Mouse (Mus musculus) naive thymus-derived CD4-positive, alpha-beta T cell, adult 2 months (primary cell): Measurements from ENCODE around the gene Ly6g5b.

Experiments used
- DNase-seq: peaks from one replicate; pipeline ENCODE4 v3.0.0-alpha.2; 2011; ENCODE audit warnings: low read depth

Ly6g5b gene

GRCm38 (mm10) chr17:35115046-35116019 lies at the start of gene Ly6g5b:
Gene Ly6g5b, minus strand, starts transcription at chr17:35115428.
- peak; percentile 73 for DNase-seq

GRCm38 (mm10) chr17:35164218-35164567 lies 49.0 kb upstream of the Ly6g5b start:
- DNase-seq = no peak

DNA sequence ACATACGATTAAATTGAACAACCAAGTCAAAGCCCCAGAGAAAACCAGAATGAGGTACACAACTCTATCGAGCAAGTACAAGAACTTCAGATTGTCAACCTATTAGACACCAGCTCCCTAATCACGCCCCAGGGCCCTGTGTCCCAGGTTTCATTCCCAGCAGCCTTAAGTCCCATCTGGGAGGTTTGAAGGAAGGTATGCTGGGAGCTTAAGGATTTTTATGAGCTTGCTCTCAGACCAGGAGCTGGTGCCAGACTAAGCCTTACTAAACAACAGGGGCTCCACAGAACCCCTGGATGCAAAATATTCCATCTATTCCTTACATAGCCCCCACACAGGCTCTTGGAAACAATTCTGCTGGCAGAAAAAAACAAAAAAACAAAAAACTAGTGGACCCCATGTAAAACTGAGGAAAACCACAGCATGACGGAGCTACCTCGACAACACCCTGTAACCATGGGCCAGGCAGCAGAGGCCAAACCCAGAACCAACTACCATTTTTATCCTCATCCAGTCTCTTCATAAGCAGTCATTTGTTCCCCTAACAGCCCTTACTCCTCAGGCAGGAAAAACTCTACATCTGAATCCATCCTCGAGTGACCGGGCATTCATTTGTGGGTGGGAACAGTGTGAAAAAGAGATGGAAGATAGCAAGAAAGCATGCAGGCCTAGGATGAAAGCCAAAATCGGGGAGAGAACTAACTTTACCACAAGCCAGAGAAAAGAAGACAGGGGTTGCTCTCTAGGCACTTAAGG lies 48.3 kb upstream of the Ly6g5b start:
- no peak for DNase-seq

- no peak for DNase-seq
Measured at GRCm38 (mm10) chr17:35162730-35163129, 47.5 kb upstream of the Ly6g5b start.

- DNase-seq = no peak
Measured at GRCm38 (mm10) chr17:35162121-35162520, 46.9 kb upstream of the Ly6g5b start.

GRCm38 (mm10) chr17:35161421-35161820 lies 46.2 kb upstream of the Ly6g5b start:
- no peak for DNase-seq

- DNase-seq = no peak
Measured at GRCm38 (mm10) chr17:35159638-35160037, 44.4 kb upstream of the Ly6g5b start.

DNA sequence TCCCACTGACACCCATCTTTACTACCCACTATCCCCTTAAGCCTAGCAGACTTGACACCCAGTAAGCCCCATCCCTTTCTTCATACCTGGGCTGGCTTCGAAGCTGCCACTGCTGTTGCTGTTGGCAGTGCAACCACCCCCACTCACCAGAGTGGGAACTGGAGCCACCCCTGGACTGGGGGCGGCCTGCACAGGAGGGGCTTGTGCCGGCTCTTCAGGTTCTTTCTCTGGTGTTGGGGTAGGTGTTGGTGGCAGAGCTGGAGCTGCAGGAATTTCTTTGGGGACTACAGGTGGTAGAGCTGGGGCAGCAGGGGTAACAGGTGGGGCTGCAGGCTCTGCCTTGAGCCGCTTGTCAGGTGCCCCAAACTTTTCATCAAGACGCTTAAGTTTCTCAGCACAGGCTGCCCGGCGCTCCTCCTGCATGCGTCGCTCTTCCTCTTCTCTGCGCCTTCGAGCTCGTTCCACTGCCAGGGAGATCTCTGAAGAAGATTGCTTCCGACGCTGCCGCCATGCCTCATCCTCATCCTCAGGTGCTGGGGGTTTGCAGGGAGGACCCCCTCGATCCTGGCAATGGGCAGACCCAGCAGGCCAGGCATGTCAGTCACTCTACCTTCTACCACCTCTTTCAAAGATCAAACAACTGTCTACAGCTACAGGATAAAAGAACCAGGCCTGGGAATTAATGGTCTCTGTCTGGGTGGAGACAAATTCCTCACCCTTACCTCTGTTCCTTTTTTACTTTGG lies 43.8 kb upstream of the Ly6g5b start:
- no peak for DNase-seq

DNA sequence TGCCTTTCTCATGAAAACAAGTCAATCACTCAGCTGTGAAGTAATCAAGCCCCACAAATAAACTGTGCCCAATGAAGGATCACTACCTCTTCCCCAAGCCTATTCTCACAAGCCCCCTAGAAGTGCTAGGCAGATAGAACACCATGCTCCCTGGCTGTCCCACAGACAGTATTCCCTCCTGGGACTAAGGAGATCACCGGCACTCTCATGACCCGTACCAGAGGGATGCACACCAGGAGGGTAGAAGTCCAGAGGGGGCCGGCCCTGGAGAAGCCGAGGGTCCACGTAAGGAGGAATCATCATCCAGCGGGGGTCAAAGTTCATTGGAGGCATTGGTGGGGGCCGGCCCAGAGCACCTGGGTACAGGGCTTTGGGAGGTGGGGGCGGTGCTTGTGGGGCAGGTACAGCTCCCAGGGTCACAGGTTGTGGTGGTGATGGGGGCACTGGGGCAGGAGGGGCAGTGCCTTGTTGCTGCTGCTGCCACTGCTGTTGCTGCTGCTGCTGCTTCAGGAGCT lies 42.5 kb upstream of the Ly6g5b start:
- DNase-seq = no peak

DNA sequence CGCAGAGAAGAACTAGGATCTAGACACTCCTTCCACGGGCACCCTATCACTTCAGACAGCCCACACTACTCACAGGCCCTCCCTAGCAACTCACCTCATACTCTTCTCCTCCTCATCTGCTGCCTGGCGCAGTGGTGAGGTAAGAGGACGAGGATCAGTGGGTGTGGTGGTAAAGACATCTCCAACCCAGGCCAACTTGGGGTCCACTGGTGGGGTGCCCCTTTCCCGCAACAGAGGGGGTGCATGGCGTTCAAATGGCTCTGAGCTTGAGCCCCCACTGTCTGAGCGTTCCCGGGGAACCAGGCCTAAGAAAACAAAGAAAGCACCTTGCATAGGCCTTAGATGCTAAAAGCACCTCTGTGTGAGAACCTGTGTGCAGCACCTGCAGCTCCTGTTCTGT lies 42.0 kb upstream of the Ly6g5b start:
- no peak for DNase-seq

GRCm38 (mm10) chr17:35156461-35157200 lies 41.4 kb upstream of the Ly6g5b start:
- DNase-seq = no peak

DNA sequence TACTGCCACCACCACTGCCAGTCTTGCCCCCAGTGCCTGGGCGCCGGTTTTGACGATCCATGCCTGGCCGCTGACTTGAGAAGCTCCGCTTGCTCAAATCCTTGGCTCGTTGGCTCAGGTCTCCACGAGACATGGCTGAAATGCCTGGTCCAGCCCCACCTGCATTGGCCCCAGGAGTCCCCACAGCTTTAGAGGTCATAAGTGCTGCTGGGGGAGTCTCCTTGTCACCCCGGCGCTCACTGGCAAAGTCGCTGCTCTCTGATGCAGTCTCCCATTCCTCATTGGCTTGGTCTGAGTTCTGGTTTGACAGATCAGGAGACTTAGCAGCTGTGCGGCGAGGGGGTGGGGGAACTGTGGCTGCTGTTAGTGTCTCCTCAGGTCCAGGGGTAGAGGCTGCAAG lies 40.2 kb upstream of the Ly6g5b start:
- no peak for DNase-seq

- DNase-seq = no peak
Measured at GRCm38 (mm10) chr17:35154616-35155015, 39.4 kb upstream of the Ly6g5b start.

DNA sequence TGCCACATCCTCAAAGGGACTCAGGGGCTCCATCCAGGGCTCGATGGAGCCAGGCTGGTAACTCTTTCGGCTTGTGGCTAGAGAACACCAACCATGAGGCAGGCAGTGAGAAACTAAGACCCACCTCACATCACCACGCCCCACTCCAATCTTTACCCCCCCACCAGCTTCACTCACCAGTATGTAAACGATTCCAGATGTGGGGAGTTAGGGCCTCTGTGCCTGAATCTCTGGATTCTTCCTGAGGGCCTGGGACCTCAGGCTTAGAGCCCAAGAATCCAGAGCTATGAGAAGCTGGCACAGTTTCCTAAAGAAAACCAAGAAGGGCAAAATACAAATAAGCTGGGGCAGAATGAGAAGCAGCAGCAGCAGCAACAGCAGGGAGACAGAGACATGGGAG lies 38.7 kb upstream of the Ly6g5b start:
- DNase-seq = no peak

DNA sequence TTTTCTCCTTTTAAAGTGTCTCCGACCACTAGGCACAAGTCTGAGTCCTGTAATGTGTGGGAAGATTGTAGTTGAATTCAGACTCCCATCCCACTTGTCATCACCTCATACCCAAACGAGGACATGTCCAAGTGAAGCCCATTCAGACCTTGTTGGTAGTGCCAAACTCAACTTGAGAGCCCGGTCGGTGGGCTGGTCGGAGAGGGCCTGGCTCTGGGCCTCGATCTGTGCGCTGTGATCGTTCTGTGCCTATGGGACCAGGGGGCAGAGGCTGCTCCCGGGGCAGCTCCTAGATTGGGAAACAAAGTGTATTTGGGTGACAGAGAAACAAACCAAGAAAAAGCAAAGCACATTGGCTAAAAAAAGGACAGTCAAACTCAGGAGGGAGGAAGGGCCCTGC lies 37.8 kb upstream of the Ly6g5b start:
- no peak for DNase-seq

GRCm38 (mm10) chr17:35152121-35152520 lies 36.9 kb upstream of the Ly6g5b start:
- no peak for DNase-seq

DNA sequence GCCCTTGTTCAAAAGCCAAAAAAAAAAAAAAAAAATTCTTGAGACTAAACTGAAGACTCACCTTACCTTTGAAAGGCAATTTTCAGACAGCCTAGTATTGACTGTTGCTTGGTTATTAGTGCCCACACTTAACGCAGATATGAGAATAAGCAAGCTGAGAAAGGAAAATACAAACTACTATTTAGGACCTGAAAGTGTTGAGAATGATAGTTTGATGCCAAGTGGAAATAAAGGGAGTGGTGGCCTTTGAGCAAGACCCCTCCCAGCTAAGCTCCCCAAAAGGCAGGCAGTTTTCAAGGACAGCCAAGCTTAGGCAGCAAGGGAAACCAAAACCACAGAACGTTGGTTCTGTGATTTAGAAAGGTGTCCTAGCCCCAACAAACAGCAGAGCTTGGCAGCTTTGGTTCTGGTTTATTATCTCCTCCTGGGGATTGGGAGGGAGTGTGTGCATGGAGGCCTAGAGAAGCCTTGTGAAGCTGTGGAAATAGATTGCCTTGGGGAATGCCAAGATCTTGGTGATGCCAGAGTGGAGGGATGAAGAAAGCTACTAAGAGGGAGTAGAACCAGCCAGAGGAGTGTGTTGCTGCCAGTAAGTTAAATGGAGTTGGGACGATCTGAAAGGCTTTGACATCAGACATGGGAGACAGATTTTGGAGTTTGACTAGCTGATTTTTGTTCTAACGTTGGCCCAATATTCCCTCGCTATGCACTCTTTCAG lies 32.9 kb upstream of the Ly6g5b start:
- DNase-seq = no peak

DNA sequence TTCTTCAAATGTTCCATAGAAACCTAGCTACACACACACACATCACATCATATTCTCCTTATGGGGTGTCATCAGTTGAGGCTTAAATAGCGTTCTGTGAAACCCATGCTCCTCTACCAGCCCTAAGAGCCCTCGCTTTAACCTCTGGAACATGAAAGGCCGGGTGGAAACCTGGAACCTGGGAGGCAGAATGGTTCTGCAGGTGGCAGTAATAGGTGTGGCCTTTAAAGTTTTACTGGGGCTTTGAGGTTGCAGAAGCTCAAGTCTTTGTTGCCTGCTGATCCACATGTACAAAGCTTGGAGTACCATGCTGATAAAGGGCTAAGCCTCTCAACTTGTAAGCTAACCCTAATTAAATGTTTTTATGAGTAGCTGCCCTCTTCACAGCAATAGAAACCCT lies 32.1 kb upstream of the Ly6g5b start:
- no peak for DNase-seq

DNA sequence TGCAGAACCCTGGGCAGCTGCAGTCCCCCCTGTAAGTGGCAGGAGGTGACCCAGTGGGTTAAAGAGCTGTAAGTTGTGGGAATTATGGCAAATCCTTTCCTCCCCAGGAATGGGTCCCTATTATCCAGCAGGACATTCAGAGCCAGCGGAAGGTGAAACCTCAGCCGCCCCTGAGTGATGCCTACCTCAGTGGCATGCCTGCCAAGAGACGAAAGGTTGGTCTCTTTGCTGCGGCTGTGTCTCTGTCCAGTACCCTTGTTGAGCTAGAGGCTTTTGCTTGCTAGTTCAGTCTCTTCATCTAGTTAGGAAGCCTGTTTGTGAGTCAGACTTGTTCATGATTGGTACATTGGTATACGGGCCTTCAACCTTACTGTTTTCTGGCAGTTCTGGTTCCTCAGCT lies 30.9 kb upstream of the Ly6g5b start:
- no peak for DNase-seq

DNA sequence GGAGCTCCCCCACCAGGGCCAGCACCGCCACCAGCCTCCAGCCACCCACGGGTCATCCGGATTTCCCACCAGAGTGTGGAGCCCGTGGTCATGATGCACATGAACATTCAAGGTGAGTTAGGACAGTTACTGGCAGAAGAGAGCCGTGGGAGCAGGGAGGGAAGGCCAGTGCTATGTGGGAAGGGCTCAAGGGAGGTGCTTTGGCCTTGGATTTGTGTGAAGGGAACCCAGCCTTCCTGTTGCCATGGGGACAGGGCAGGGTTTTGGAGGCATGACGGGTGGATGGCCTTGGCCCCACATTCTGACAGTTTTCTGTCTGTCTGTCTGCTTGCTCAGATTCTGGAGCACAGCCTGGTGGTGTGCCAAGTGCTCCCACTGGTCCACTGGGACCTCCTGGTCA lies 26.7 kb upstream of the Ly6g5b start:
- no peak for DNase-seq

DNA sequence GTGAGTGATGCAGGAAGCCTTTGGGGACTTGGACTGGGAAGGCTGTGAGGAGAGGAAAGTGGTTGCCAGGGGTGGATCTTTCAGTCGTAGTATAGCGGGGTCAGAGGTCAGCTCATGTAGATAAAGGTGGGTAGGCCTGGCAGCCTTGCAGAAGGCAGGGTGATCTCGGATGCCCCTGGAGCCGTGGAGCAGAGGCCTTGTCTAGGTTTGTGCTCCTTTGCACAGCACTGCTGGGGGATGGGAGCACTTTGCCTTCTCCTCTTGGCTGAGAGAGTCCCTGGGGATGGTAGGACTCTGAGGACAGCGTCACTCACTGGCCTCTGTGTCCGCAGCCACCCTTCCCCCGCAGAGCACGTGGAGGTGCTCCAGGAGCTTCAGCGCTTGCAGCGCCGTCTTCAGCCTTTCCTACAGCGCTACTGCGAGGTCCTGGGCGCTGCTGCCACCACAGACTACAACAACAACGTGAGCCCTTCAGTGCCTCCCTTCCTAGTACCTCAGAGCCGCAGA lies 25.3 kb upstream of the Ly6g5b start:
- DNase-seq = no peak
